In genomic region chr15:89128382-89129350, GRCm38 (mm10) we compare ENCODE assay signal across 8 mouse cellular contexts. TPM values are rescaled to one million over a fixed set of nuclear protein-coding genes. Genes with fewer than 3 reads are reported as not detected.
DNase-seq lines count a peak whose midpoint lies in the region; ATAC-seq lines count a peak whose summit lies in the region.

Gene Hdac10 (minus strand): TSS chr15:89128700.

- H3K4me2 ChIP-seq in embryonic facial prominence, embryonic 12.5 days (replicated peaks) = peak within 1 kb of the TSS; percentile 82
- peak within 1 kb of the TSS; percentile 81 for H3K4me2 ChIP-seq in midbrain, embryonic 12.5 days (replicated peaks)

- ATAC-seq in embryonic facial prominence, embryonic 12.5 days (ENCODE audit: insufficient number of reproducible peaks, insufficient read depth, low FRiP score, low TSS enrichment) = peak; percentile 80
- ATAC-seq in midbrain, embryonic 12.5 days (ENCODE audit: low FRiP score, low read depth) = peak; percentile 84

- 3% methylated on average over 36 of the region's 36 CpGs for WGBS in embryonic facial prominence, embryonic 12.5 days
- 4% methylated on average over 36 of the region's 36 CpGs for WGBS in limb, embryonic 10.5 days
- WGBS in midbrain, embryonic 12.5 days = 3% methylated on average over 36 of the region's 36 CpGs

- H3K27me3 ChIP-seq in embryonic facial prominence, embryonic 12.5 days = no peaks in the 10 kb centered on the region
- H3K27me3 ChIP-seq in limb, embryonic 10.5 days (ENCODE audit: low read depth, poor library complexity, severe bottlenecking) = no peaks in the 10 kb centered on the region
- H3K27me3 ChIP-seq in midbrain, embryonic 12.5 days = no peaks in the 10 kb centered on the region

- H3K4me3 ChIP-seq in embryonic facial prominence, embryonic 12.5 days = peak within 1 kb of the TSS; percentile 59
- H3K4me3 ChIP-seq in limb, embryonic 10.5 days = peak within 1 kb of the TSS; percentile 71
- peak within 1 kb of the TSS; percentile 60 for H3K4me3 ChIP-seq in midbrain, embryonic 12.5 days

- peak; percentile 87 for DNase-seq in 3134 (ENCODE audit: extremely low read depth, insufficient read length, low spot score)
- peak; percentile 78 for DNase-seq in adrenal gland, postnatal 25 days
- peak; percentile 99 for DNase-seq in heart, adult 11 months
- peak; percentile 94 for DNase-seq in kidney, adult 18-20 months
- peak; percentile 89 for DNase-seq in limb, embryonic 10.5 days (ENCODE audit: low spot score)
- peak; percentile 81 for DNase-seq in skeletal muscle tissue, adult 2 months (ENCODE audit: low read depth, low spot score)

- peak within 1 kb of the TSS; percentile 61 for H3K9ac ChIP-seq in embryonic facial prominence, embryonic 12.5 days
- H3K9ac ChIP-seq in midbrain, embryonic 12.5 days (replicated peaks) = peak within 1 kb of the TSS; percentile 72

- no peaks in the 10 kb centered on the region for H3K9me3 ChIP-seq in embryonic facial prominence, embryonic 12.5 days
- H3K9me3 ChIP-seq in limb, embryonic 10.5 days (replicated peaks) = no peaks in the 10 kb centered on the region
- no peaks in the 10 kb centered on the region for H3K9me3 ChIP-seq in midbrain, embryonic 12.5 days

- peak within 1 kb of the TSS; percentile 57; the same call in 1 of the 2 replicates for H3K27ac ChIP-seq in embryonic facial prominence, embryonic 12.5 days
- peak within 1 kb of the TSS; percentile 89 for H3K27ac ChIP-seq in limb, embryonic 10.5 days
- H3K27ac ChIP-seq in midbrain, embryonic 12.5 days (replicated peaks) = peak within 1 kb of the TSS; percentile 76

- H3K4me1 ChIP-seq in embryonic facial prominence, embryonic 12.5 days = peaks cover 14% of the 10 kb centered on the region
- H3K4me1 ChIP-seq in limb, embryonic 10.5 days = peaks cover 24% of the 10 kb centered on the region
- peaks cover 20% of the 10 kb centered on the region for H3K4me1 ChIP-seq in midbrain, embryonic 12.5 days

- H3K36me3 ChIP-seq in embryonic facial prominence, embryonic 12.5 days = no peaks in the 10 kb centered on the region
- H3K36me3 ChIP-seq in limb, embryonic 10.5 days = peaks cover 45% of the 10 kb centered on the region
- H3K36me3 ChIP-seq in midbrain, embryonic 12.5 days = peaks cover 26% of the 10 kb centered on the region; the same call in 1 of the 2 replicates

RNA-seq across cellular contexts. Expression of gene Hdac10, which starts in this region (rescaled TPM):
- total RNA-seq in adrenal gland, postnatal 25 days (2021) = 14.5 and 19.6 TPM in 2 replicates
- 20.1 and 21.6 TPM in 2 replicates for polyA plus RNA-seq in embryonic facial prominence, embryonic 12.5 days (2016; fragmentation: Nextera tagmentation; extraction: Ambion mirVana)
- 13.0 and 13.8 TPM in 2 replicates for polyA plus RNA-seq in limb, embryonic 10.5 days (2016; fragmentation: Nextera tagmentation; extraction: Ambion mirVana)
- 20.3 and 25.1 TPM in 2 replicates for polyA plus RNA-seq in midbrain, embryonic 12.5 days (2016; fragmentation: Nextera tagmentation; extraction: Ambion mirVana)

Comparison
In these comparisons a context has a peak if more than half of its experiments do, and no peak if none do; other contexts are left out.
1. Peak in every context shown above with its lines: DNase-seq, ATAC-seq, H3K4me3 ChIP-seq and H3K27ac ChIP-seq.